Mouse (Mus musculus) CH12.LX (cell line): Measurements from ENCODE around the gene Syngr2. TPM values are rescaled to one million over a fixed set of nuclear protein-coding genes. Genes with fewer than 3 reads are reported as not detected.

Experiments used
- DNase-seq: peaks from one replicate; pipeline ENCODE4 v3.0.0-alpha.2; 2013; ENCODE audit errors: extremely low read depth
- H3K27ac ChIP-seq: 2 replicates; pipeline ENCODE4 v1.5.1; 2012; ENCODE audit warnings: low read depth, mild to moderate bottlenecking, control low read depth, moderate library complexity; ENCODE audit not compliant: insufficient read depth
- H3K27me3 ChIP-seq: replicated peaks from 2 replicates; pipeline ENCODE3; 2012; ENCODE audit warnings: inconsistent platforms
- H3K36me3 ChIP-seq, 2 experiments: replicated peaks in 1 of 2; 2 replicates each; pipeline versions ENCODE3 to v1.6.1; 2012; ENCODE audit warnings: inconsistent platforms in 1 of 2, low read length in 1 of 2, mild to moderate bottlenecking in 1 of 2, mixed read lengths in 1 of 2, moderate library complexity in 1 of 2; ENCODE audit not compliant: control insufficient read depth in 1 of 2, insufficient read depth in 1 of 2
- H3K4me1 ChIP-seq, 2 experiments: 2 replicates each; pipeline ENCODE4 v1.6.1; 2012; ENCODE audit warnings: inconsistent platforms in 1 of 2, moderate library complexity in 1 of 2; ENCODE audit not compliant: insufficient read depth in 2 of 2, control insufficient read depth in 1 of 2
- H3K4me2 ChIP-seq: 2 replicates; pipeline ENCODE4 v1.6.1; 2012; ENCODE audit warnings: low read depth, mild to moderate bottlenecking, control low read depth; ENCODE audit not compliant: poor library complexity, insufficient read depth, severe bottlenecking
- H3K4me3 ChIP-seq, 3 experiments: fragments of 150-350 bp in 1 of 3; sonication (generic) in 1 of 3; replicated peaks in 1 of 3; 2 replicates each; pipeline versions ENCODE3 to v1.5.1; 2011 to 2012; ENCODE audit warnings: low read depth in 2 of 3, low read length in 2 of 3, mild to moderate bottlenecking in 2 of 3, moderate library complexity in 2 of 3, control low read depth in 1 of 3, improper control_type of control experiment in 1 of 3, inconsistent platforms in 1 of 3, mixed read lengths in 1 of 3; ENCODE audit not compliant: poor library complexity in 1 of 3
- H3K79me2 ChIP-seq: replicated peaks from 2 replicates; pipeline ENCODE4 v1.6.1; 2012; ENCODE audit warnings: mild to moderate bottlenecking, moderate library complexity; ENCODE audit not compliant: control insufficient read depth, poor library complexity, insufficient read depth, severe bottlenecking; ENCODE audit errors: extremely low read depth
- H3K9ac ChIP-seq: 2 replicates; pipeline ENCODE4 v1.6.1; 2012; ENCODE audit warnings: low read depth, mild to moderate bottlenecking, control low read depth, moderate library complexity; ENCODE audit not compliant: insufficient read depth
- H3K9me3 ChIP-seq: replicated peaks from 2 replicates; pipeline ENCODE3; 2012; ENCODE audit warnings: low read length, inconsistent platforms, mixed read lengths
- BHLHE40 ChIP-seq: IDR thresholded peaks from 2 replicates; pipeline ENCODE4 v1.6.1; 2011; ENCODE audit warnings: mild to moderate bottlenecking, low read depth, low read length, improper control_type of control experiment
- CHD1 ChIP-seq: IDR thresholded peaks from 2 replicates; pipeline ENCODE4 v1.6.1; 2012; ENCODE audit warnings: low read depth, low read length, improper control_type of control experiment, inconsistent platforms
- CHD2 ChIP-seq: IDR thresholded peaks from 2 replicates; pipeline ENCODE4 v1.6.1; 2011; ENCODE audit warnings: low read length, improper control_type of control experiment
- CTCF ChIP-seq, 2 experiments: IDR thresholded peaks in 1 of 2; conservative IDR thresholded peaks in 1 of 2; 2 replicates each; pipeline ENCODE4 v1.5.1; 2011 to 2012; ENCODE audit warnings: low read depth in 2 of 2, low read length in 2 of 2, improper control_type of control experiment in 1 of 2, inconsistent platforms in 1 of 2, mild to moderate bottlenecking in 1 of 2, moderate library complexity in 1 of 2
- E2F4 ChIP-seq: IDR thresholded peaks from 2 replicates; pipeline ENCODE4 v1.6.1; 2011; ENCODE audit warnings: low read depth, low read length, improper control_type of control experiment; ENCODE audit not compliant: insufficient replicate concordance
- ELF1 ChIP-seq: IDR thresholded peaks from 2 replicates; pipeline ENCODE4 v1.6.1; 2014; ENCODE audit warnings: low read depth, mild to moderate bottlenecking, inconsistent platforms, low read length, improper control_type of control experiment
- EP300 ChIP-seq: IDR thresholded peaks from 2 replicates; pipeline ENCODE4 v1.6.1; 2011; ENCODE audit warnings: low read length, improper control_type of control experiment
- ETS1 ChIP-seq: conservative IDR thresholded peaks from 2 replicates; pipeline ENCODE4 v1.6.1; 2012; ENCODE audit warnings: low read depth, mild to moderate bottlenecking, inconsistent platforms, low read length, improper control_type of control experiment, moderate library complexity
- IRF4 ChIP-seq: IDR thresholded peaks from 2 replicates; pipeline ENCODE4 v1.6.1; 2014; ENCODE audit warnings: low read depth, mild to moderate bottlenecking, inconsistent platforms, low read length, improper control_type of control experiment
- JUN ChIP-seq: IDR thresholded peaks from 2 replicates; pipeline ENCODE4 v1.6.1; 2011; ENCODE audit warnings: low read depth, mild to moderate bottlenecking, low read length, improper control_type of control experiment, moderate library complexity; ENCODE audit not compliant: insufficient read depth
- KAT2A ChIP-seq: IDR thresholded peaks from 2 replicates; pipeline ENCODE4 v1.6.1; 2012; ENCODE audit warnings: low read length, improper control_type of control experiment, inconsistent platforms; ENCODE audit not compliant: insufficient replicate concordance
- MAFK ChIP-seq: IDR thresholded peaks from 2 replicates; pipeline ENCODE4 v1.6.1; 2011; ENCODE audit warnings: low read length, improper control_type of control experiment; ENCODE audit not compliant: insufficient replicate concordance
- MAX ChIP-seq: IDR thresholded peaks from 2 replicates; pipeline ENCODE4 v1.6.1; 2011; ENCODE audit warnings: low read length, improper control_type of control experiment
- MAZ ChIP-seq: IDR thresholded peaks from 2 replicates; pipeline ENCODE4 v1.6.1; 2012; ENCODE audit warnings: low read depth, mild to moderate bottlenecking, inconsistent platforms, low read length, improper control_type of control experiment, moderate library complexity
- MEF2A ChIP-seq: IDR thresholded peaks from 2 replicates; pipeline ENCODE4 v1.6.1; 2014; ENCODE audit warnings: low read depth, mild to moderate bottlenecking, inconsistent platforms, low read length, improper control_type of control experiment, borderline replicate concordance
- MYC ChIP-seq: IDR thresholded peaks from 2 replicates; pipeline ENCODE4 v1.6.1; 2011; ENCODE audit warnings: low read depth, mild to moderate bottlenecking, improper control_type of control experiment, low read length
- PAX5 ChIP-seq: IDR thresholded peaks from 2 replicates; pipeline ENCODE4 v1.6.1; 2012; ENCODE audit warnings: low read length, inconsistent platforms, mixed read lengths
- POLR2AphosphoS2 ChIP-seq: IDR thresholded peaks from 2 replicates; pipeline ENCODE4 v1.6.1; 2011; ENCODE audit warnings: low read depth, low read length, improper control_type of control experiment
- RAD21 ChIP-seq: IDR thresholded peaks from 2 replicates; pipeline ENCODE4 v1.6.1; 2011; ENCODE audit warnings: low read depth, mild to moderate bottlenecking, low read length, improper control_type of control experiment, moderate library complexity
- RCOR1 ChIP-seq: conservative IDR thresholded peaks from 2 replicates; pipeline ENCODE4 v1.6.1; 2012; ENCODE audit warnings: low read depth, mild to moderate bottlenecking, inconsistent platforms, low read length, improper control_type of control experiment
- SIN3A ChIP-seq: IDR thresholded peaks from 2 replicates; pipeline ENCODE4 v1.6.1; 2012; ENCODE audit warnings: low read length, improper control_type of control experiment, inconsistent platforms
- SMC3 ChIP-seq: IDR thresholded peaks from 2 replicates; pipeline ENCODE4 v1.6.1; 2011; ENCODE audit warnings: low read depth, low read length, improper control_type of control experiment
- TBP ChIP-seq: conservative IDR thresholded peaks from 2 replicates; pipeline ENCODE4 v1.6.1; 2011; ENCODE audit warnings: low read depth, low read length, improper control_type of control experiment
- TCF12 ChIP-seq: IDR thresholded peaks from 2 replicates; pipeline ENCODE4 v1.6.1; 2014; ENCODE audit warnings: low read depth, mild to moderate bottlenecking, inconsistent platforms, low read length, improper control_type of control experiment
- USF1 ChIP-seq: IDR thresholded peaks from 2 replicates; pipeline ENCODE4 v1.6.1; 2014; ENCODE audit warnings: low read depth, mild to moderate bottlenecking, inconsistent platforms, low read length, improper control_type of control experiment
- ZC3H11A ChIP-seq: IDR thresholded peaks from 2 replicates; pipeline ENCODE4 v1.6.1; 2012; ENCODE audit warnings: low read depth, mild to moderate bottlenecking, inconsistent platforms, low read length, improper control_type of control experiment
- ZKSCAN1 ChIP-seq: IDR thresholded peaks from 2 replicates; pipeline ENCODE4 v1.6.1; 2012; ENCODE audit warnings: low read depth, inconsistent platforms, low read length, improper control_type of control experiment, borderline replicate concordance
- ZMIZ1 ChIP-seq: IDR thresholded peaks from 2 replicates; pipeline ENCODE4 v1.6.1; 2012; ENCODE audit warnings: low read depth, mild to moderate bottlenecking, inconsistent platforms, low read length, improper control_type of control experiment
- ZNF384 ChIP-seq: IDR thresholded peaks from 2 replicates; pipeline ENCODE4 v1.6.1; 2012; ENCODE audit warnings: low read depth, low read length, improper control_type of control experiment, inconsistent platforms
- dilution Hi-C: fragments of 300-500 bp; cut with MboI; formaldehyde crosslinking; loops from 2 replicates; pipeline ENCODE4 v1.14.3; 2020; ENCODE audit warnings: low sequenced_read_pairs; ENCODE audit not compliant: extremely low pct_unique_long_range_greater_than_20kb, extremely low pct_ligation_motif_present
- in situ Hi-C: fragments of 300-500 bp; cut with MboI; formaldehyde crosslinking; loops from 3 replicates; pipeline ENCODE4 v1.14.3; 2019; ENCODE audit warnings: low sequenced_read_pairs, low pct_ligation_motif_present, low pct_unique_long_range_greater_than_20kb, mixed read lengths
- polyA plus RNA-seq: library from polyadenylated mRNA; unstranded; fragments of >175 nt; gene quantifications from 2 replicates; pipeline ENCODE4 v1.2.1, GENCODE M21; 2012; ENCODE audit warnings: low read depth; ENCODE audit not compliant: insufficient read length
- total RNA-seq, 2 experiments: library from RNA; depleted of rRNA; stranded (reverse); fragments of 300-350 nt in 1 of 2; fragments of >200 nt in 1 of 2; gene quantifications; 2 replicates each; pipeline ENCODE4 v1.2.3; 2012 to 2014

The Syngr2 gene
- total and polyA plus RNA-seq, 3 experiments, result 409 to 654 (median 553) TPM

DNA sequence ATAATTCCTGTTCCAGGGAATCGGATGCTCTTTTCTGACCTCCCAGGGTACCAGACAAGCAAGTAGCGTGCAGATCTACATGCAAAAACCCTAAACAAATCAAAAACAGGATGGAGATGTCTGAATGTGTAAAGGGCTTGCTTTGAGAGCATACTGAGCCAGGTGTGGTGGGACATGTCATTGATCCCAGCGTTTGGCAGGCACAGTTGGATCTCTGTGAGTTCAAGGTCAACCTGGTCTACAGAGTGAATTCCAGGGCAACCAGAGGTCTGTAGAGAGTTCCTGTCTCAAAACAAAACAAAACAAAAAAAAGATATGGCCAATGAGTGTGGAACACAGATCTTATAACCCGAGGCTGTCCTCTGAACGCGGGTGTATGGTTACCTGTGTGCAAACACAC, 13.9 kb downstream of the Syngr2 start:
- dilution Hi-C loops, result no loop called here
- in situ Hi-C loops, result loop anchor here (10.0 kb wide), 2 partner anchors 109 to 349 kb away; no protein-coding TSS in a partner anchor
- Histone ChIP-seq H3K4me1 (peaks cover 3 to 58% of the 10 kb centered on the region in 2 experiments; a peak in 2 of 4 replicates), H3K27ac (no peak overlapping the region), H3K9ac (no peak overlapping the region; the same call in 1 of the 2 replicates), H3K79me2 (peaks cover 51% of the 10 kb centered on the region), H3K9me3 (no peaks in the 10 kb centered on the region), H3K27me3 (no peaks in the 10 kb centered on the region), H3K4me2 (no peak overlapping the region), H3K4me3 (no peak overlapping the region), H3K36me3 (peaks cover 50 to 63% of the 10 kb centered on the region in 2 experiments)
- TF ChIP-seq EP300 (no peak), ZMIZ1 (peak; percentile 48; the same call in 1 of the 2 replicates), POLR2AphosphoS2 (no peak), E2F4 (no peak)
- no peak for DNase-seq

DNA sequence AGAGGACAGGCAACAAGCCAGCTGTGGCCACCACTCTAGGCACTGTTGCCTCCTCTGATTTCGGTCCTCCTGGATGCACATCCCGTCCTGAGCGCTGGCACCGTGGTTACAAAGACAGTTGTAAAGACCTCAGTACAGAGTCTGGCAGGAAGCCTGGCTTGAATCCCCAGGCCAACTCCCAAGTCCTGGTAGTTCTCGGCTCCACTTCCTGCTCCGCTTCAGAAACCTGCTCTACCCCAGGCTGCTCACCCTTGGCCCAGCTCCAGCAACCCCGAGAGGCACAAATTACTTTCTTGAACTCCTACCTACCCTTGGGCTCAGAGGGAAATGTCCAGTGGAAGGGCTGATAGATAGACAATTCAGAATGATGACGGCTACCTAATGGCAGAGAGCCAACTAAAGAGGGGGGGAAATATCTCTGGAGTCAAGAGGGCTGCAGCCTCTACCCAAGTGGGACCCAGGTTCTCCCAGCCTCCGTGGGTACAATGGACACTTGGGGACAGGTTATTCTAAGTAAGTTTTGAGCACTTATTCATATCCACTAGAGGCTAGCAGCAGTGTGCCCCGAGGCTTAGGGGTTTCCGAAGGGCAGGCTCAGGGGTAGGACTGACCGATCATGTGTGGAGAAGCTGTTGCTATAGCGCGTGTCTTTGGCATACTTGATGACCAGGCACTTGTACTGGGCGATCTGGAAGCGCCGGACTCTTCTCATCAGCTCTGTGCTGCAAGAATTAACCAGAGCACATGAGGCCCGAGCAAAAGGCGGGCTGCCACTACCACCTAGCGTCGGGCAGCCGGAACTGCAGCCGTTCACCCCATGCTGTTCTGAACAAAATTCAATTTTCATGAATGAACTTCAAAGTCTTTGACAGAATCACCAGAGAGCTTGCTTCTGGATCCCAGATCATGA, 14.8 kb downstream of the Syngr2 start:
- Histone ChIP-seq H3K79me2 (peaks cover 51% of the 10 kb centered on the region), H3K4me2 (peak overlapping the region; percentile 89), H3K9ac (peak overlapping the region; percentile 65), H3K9me3 (no peaks in the 10 kb centered on the region), H3K27ac (peak overlapping the region; percentile 23; the same call in 1 of the 2 replicates), H3K4me3 (peak overlapping the region; percentile 64 to 77 (median 65)), H3K27me3 (no peaks in the 10 kb centered on the region), H3K4me1 (peaks cover 10 to 57% of the 10 kb centered on the region in 2 experiments), H3K36me3 (peaks cover 40 to 54% of the 10 kb centered on the region in 2 experiments)
- dilution Hi-C loops, result no loop called here
- in situ Hi-C loops, result loop anchor here (10.0 kb wide), 2 partner anchors 110 to 350 kb away; no protein-coding TSS in a partner anchor
- peak; percentile 80 for DNase-seq
- no peak for TF ChIP-seq ZKSCAN1
- no peak for TF ChIP-seq KAT2A
- TF ChIP-seq USF1, result no peak
- TF ChIP-seq RAD21, result peak; percentile 88
- peak; percentile 77 for TF ChIP-seq POLR2AphosphoS2
- peak; percentile 54; the same call in 1 of the 2 replicates for TF ChIP-seq ELF1
- TF ChIP-seq ZMIZ1, result no peak; the same call in none of the 2 replicates
- TF ChIP-seq PAX5, result no peak
- peak; percentile 81 to 93 for TF ChIP-seq CTCF (conservative IDR thresholded peaks at IDR 0.05 in 1 of 2, IDR thresholded peaks at IDR 0.05 in 1 of 2; ENCODE audit: low read depth in 2 of 2, low read length in 2 of 2)
- no peak; the same call in 1 of the 2 replicates for TF ChIP-seq CHD1
- TF ChIP-seq SIN3A, result peak; percentile 82
- no peak for TF ChIP-seq ETS1
- peak; percentile 87 for TF ChIP-seq SMC3
- TF ChIP-seq MAFK, result no peak
- no peak; the same call in 1 of the 2 replicates for TF ChIP-seq IRF4
- no peak for TF ChIP-seq MEF2A
- peak; percentile 53; the same call in 1 of the 2 replicates for TF ChIP-seq TCF12
- no peak for TF ChIP-seq ZNF384
- TF ChIP-seq ZC3H11A, result peak; percentile 42
- TF ChIP-seq MAZ, result no peak
- peak; percentile 95 for TF ChIP-seq MAX
- TF ChIP-seq BHLHE40, result peak; percentile 44; the same call in 1 of the 2 replicates
- TF ChIP-seq TBP, result no peak
- no peak for TF ChIP-seq RCOR1
- TF ChIP-seq EP300, result no peak
- no peak for TF ChIP-seq JUN
- no peak for TF ChIP-seq E2F4
- peak; percentile 96 for TF ChIP-seq MYC
- no peak for TF ChIP-seq CHD2
